Mouse (Mus musculus): ENCODE measurements around the gene Cited4. TPM values are rescaled to one million over a fixed set of nuclear protein-coding genes. Genes with fewer than 3 reads are reported as not detected.

Gene Cited4
- polyA plus RNA-seq, 1 experiment = not detected

- Histone ChIP-seq H3K4me1 (ENCODE audit: control insufficient read depth, insufficient read depth, insufficient read length, low read length) (no peaks in the 10 kb centered on the region), H3K27ac (replicated peaks; ENCODE audit: low read depth, low read length) (no peak overlapping the region), H3K4me3 (ENCODE audit: insufficient read depth, low read depth, low read length) (peak overlapping the region; percentile 62)
Measured at GRCm38 (mm10) chr4:120667555-120667954, 1.2 kb downstream of the Cited4 start.

- Histone ChIP-seq H3K4me1 (ENCODE audit: control insufficient read depth, insufficient read depth, insufficient read length, low read length) (no peaks in the 10 kb centered on the region), H3K4me3 (ENCODE audit: insufficient read depth, low read depth, low read length) (no peak overlapping the region), H3K27ac (replicated peaks; ENCODE audit: low read depth, low read length) (no peak overlapping the region)
Measured at GRCm38 (mm10) chr4:120668551-120668950, 2.2 kb downstream of the Cited4 start.

GRCm38 (mm10) chr4:120669585-120669984 lies 3.2 kb downstream of the Cited4 start:
- no peak overlapping the region for H3K27ac ChIP-seq (replicated peaks; ENCODE audit: low read depth, low read length)

GRCm38 (mm10) chr4:120671046-120671445 lies 4.7 kb downstream of the Cited4 start:
- Histone ChIP-seq H3K27ac (replicated peaks; ENCODE audit: low read depth, low read length) (no peak overlapping the region), H3K4me3 (ENCODE audit: insufficient read depth, low read depth, low read length) (no peak overlapping the region), H3K4me1 (ENCODE audit: control insufficient read depth, insufficient read depth, insufficient read length, low read length) (no peaks in the 10 kb centered on the region)

More at GRCm38 (mm10) chr4:120669585-120669984, 3.2 kb downstream of the Cited4 start:
- H3K4me1 ChIP-seq (ENCODE audit: control insufficient read depth, insufficient read depth, insufficient read length, low read length) = no peaks in the 10 kb centered on the region
- H3K4me3 ChIP-seq (ENCODE audit: insufficient read depth, low read depth, low read length) = no peak overlapping the region

GRCm38 (mm10) chr4:120673606-120674005 lies 7.2 kb downstream of the Cited4 start:
- Histone ChIP-seq H3K4me3 (ENCODE audit: insufficient read depth, low read depth, low read length) (no peak overlapping the region), H3K4me1 (ENCODE audit: control insufficient read depth, insufficient read depth, insufficient read length, low read length) (no peaks in the 10 kb centered on the region), H3K27ac (replicated peaks; ENCODE audit: low read depth, low read length) (no peak overlapping the region)

GRCm38 (mm10) chr4:120674775-120675451 lies 8.5 kb downstream of the Cited4 start:
- Histone ChIP-seq H3K4me3 (ENCODE audit: insufficient read depth, low read depth, low read length) (no peak overlapping the region), H3K27ac (replicated peaks; ENCODE audit: low read depth, low read length) (no peak overlapping the region), H3K4me1 (ENCODE audit: control insufficient read depth, insufficient read depth, insufficient read length, low read length) (no peaks in the 10 kb centered on the region)

GRCm38 (mm10) chr4:120675640-120676039 lies 9.3 kb downstream of the Cited4 start:
- Histone ChIP-seq H3K4me1 (ENCODE audit: control insufficient read depth, insufficient read depth, insufficient read length, low read length) (no peaks in the 10 kb centered on the region), H3K27ac (replicated peaks; ENCODE audit: low read depth, low read length) (no peak overlapping the region), H3K4me3 (ENCODE audit: insufficient read depth, low read depth, low read length) (no peak overlapping the region)

- H3K27ac ChIP-seq (replicated peaks; ENCODE audit: low read depth, low read length) = no peak overlapping the region
- no peaks in the 10 kb centered on the region for H3K4me1 ChIP-seq (ENCODE audit: control insufficient read depth, insufficient read depth, insufficient read length, low read length)
- H3K4me3 ChIP-seq (ENCODE audit: insufficient read depth, low read depth, low read length) = no peak overlapping the region
Measured at GRCm38 (mm10) chr4:120680953-120681352, 14.6 kb downstream of the Cited4 start.

- no peak overlapping the region for H3K27ac ChIP-seq (replicated peaks; ENCODE audit: low read depth, low read length)
- H3K4me3 ChIP-seq (ENCODE audit: insufficient read depth, low read depth, low read length) = no peak overlapping the region
- no peaks in the 10 kb centered on the region for H3K4me1 ChIP-seq (ENCODE audit: control insufficient read depth, insufficient read depth, insufficient read length, low read length)
Measured at GRCm38 (mm10) chr4:120682168-120682567, 15.8 kb downstream of the Cited4 start.

- Histone ChIP-seq H3K4me3 (ENCODE audit: insufficient read depth, low read depth, low read length) (no peak overlapping the region), H3K4me1 (ENCODE audit: control insufficient read depth, insufficient read depth, insufficient read length, low read length) (no peaks in the 10 kb centered on the region), H3K27ac (replicated peaks; ENCODE audit: low read depth, low read length) (no peak overlapping the region)
Measured at GRCm38 (mm10) chr4:120683278-120683997, 17.1 kb downstream of the Cited4 start.

- H3K4me1 ChIP-seq (ENCODE audit: control insufficient read depth, insufficient read depth, insufficient read length, low read length) = no peaks in the 10 kb centered on the region
- no peak overlapping the region for H3K4me3 ChIP-seq (ENCODE audit: insufficient read depth, low read depth, low read length)
- H3K27ac ChIP-seq (replicated peaks; ENCODE audit: low read depth, low read length) = no peak overlapping the region
Measured at GRCm38 (mm10) chr4:120687282-120687681, 20.9 kb downstream of the Cited4 start.

- Histone ChIP-seq H3K4me1 (ENCODE audit: control insufficient read depth, insufficient read depth, insufficient read length, low read length) (no peaks in the 10 kb centered on the region), H3K27ac (replicated peaks; ENCODE audit: low read depth, low read length) (no peak overlapping the region), H3K4me3 (ENCODE audit: insufficient read depth, low read depth, low read length) (no peak overlapping the region)
Measured at GRCm38 (mm10) chr4:120689317-120689716, 22.9 kb downstream of the Cited4 start.

- Histone ChIP-seq H3K4me1 (ENCODE audit: control insufficient read depth, insufficient read depth, insufficient read length, low read length) (no peaks in the 10 kb centered on the region), H3K4me3 (ENCODE audit: insufficient read depth, low read depth, low read length) (no peak overlapping the region), H3K27ac (replicated peaks; ENCODE audit: low read depth, low read length) (no peak overlapping the region)
Measured at GRCm38 (mm10) chr4:120692717-120693116, 26.3 kb downstream of the Cited4 start.

- Histone ChIP-seq H3K4me3 (ENCODE audit: insufficient read depth, low read depth, low read length) (no peak overlapping the region), H3K4me1 (ENCODE audit: control insufficient read depth, insufficient read depth, insufficient read length, low read length) (no peaks in the 10 kb centered on the region), H3K27ac (replicated peaks; ENCODE audit: low read depth, low read length) (no peak overlapping the region)
Measured at GRCm38 (mm10) chr4:120697353-120697752, 31.0 kb downstream of the Cited4 start.

- Histone ChIP-seq H3K27ac (replicated peaks; ENCODE audit: low read depth, low read length) (no peak overlapping the region), H3K4me3 (ENCODE audit: insufficient read depth, low read depth, low read length) (no peak overlapping the region), H3K4me1 (ENCODE audit: control insufficient read depth, insufficient read depth, insufficient read length, low read length) (no peaks in the 10 kb centered on the region)
Measured at GRCm38 (mm10) chr4:120697799-120698484, 31.6 kb downstream of the Cited4 start.

Data from brown adipose tissue, adult 24 weeks (tissue).